Mouse (Mus musculus) cortical plate, adult 2 months (tissue): ENCODE data around the gene Cdkl5.

ENCODE experiments used
- CTCF ChIP-seq: fragments of 200-500 bp; IDR thresholded peaks from 2 replicates; pipeline ENCODE4 v1.5.1; 2011; ENCODE audit warnings: mild to moderate bottlenecking, control low read depth, low read length; ENCODE audit not compliant: insufficient read depth; ENCODE audit errors: extremely low read depth
- POLR2A ChIP-seq: fragments of 200-500 bp; IDR thresholded peaks from 2 replicates; pipeline ENCODE4 v1.6.1; 2011; ENCODE audit warnings: mild to moderate bottlenecking, low read length, control low read depth; ENCODE audit not compliant: insufficient read depth; ENCODE audit errors: extremely low read depth

DNA sequence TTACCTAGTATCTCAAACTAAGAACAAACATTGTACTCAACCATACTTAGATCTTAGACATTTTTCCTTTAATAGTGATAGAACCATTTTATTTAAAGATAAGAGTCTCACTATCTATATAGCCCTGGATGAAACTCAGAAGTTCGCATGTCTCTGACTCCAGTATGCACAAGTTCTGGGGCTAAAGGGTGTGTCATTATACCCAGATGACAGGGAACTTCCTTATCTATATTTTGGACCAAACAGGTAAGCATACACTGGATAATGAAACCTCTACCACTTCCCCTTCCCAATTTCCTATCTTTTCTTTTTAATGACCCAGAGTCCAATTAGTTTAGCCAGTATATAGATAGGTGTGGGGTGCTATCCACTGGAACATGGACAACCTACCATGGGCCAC lies 65.6 kb downstream of the Cdkl5 start:
- TF ChIP-seq CTCF (no peak), POLR2A (no peak)
